Mouse (Mus musculus): Measurements from ENCODE around the gene Speer4d. TPM values are rescaled to one million over a fixed set of nuclear protein-coding genes. Genes with fewer than 3 reads are reported as not detected.
A peak's percentile ranks its signal among the peaks of the same experiment; 100 is the strongest.
"Not testable (repeated sequence)": the region's sequence is repeated elsewhere in the genome, so short reads cannot be mapped to it uniquely, and the experiment has no call there.

Speer4d gene
- total and polyA plus RNA-seq, 2 experiments, result not detected

DNA sequence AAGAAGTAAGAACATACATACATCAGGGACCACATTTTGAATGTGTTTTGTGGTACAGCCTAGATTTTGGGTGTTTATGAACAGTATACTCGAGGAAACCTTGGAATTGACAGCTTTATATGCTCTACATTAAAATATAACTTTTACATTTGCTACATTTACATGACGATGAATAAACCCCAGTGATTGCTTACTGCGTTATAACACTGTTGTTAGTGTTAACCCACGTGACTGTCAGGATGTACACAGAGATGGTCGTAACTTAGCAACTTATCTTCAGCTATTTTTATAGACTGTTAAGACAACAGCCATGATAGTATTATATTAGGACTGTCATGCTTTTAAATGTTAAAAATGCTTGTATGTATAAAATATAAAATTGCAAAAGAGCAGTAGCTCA is 17.4 kb upstream of the Speer4d start:
- 59% methylated on average over 5 of the region's 5 CpGs for WGBS
- H3K36me3 ChIP-seq (ENCODE audit: control insufficient read depth, insufficient read depth, low read length), result not testable (repeated sequence)

DNA sequence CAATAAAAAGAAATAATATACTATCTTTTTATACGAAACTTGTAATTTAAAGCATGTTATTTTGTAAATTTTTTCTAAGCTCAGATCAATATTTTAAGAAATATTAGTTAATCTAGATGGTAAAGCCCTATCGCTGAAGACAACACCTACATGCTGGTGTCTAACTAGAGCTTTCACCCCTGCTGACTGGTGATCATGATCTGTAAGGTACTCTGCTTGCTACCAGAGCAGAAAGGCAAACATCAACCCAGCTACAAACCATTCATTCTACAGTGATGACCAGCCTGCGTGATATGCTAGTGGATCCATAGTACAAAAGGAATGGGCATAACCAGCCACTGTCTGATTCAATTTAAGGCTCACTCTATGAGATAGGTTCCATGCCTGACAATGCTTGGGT is 16.9 kb upstream of the Speer4d start:
- WGBS, result 63% methylated on average over 3 of the region's 3 CpGs
- H3K36me3 ChIP-seq (ENCODE audit: control insufficient read depth, insufficient read depth, low read length); H3K79me2 ChIP-seq (ENCODE audit: control insufficient read depth, insufficient read depth, low read length); H3K4me1 ChIP-seq (ENCODE audit: control insufficient read depth, insufficient read depth, low read length); DNase-seq (ENCODE audit: extremely low read depth, low read depth, low spot score); H3K27ac ChIP-seq (replicated peaks; ENCODE audit: insufficient read depth, low read depth, low read length); H3K4me3 ChIP-seq (ENCODE audit: insufficient read depth, low read depth, low read length); H3K27me3 ChIP-seq (ENCODE audit: control insufficient read depth, insufficient read depth, low read length); H3K9ac ChIP-seq (ENCODE audit: low read depth, low read length): not testable (repeated sequence)

More for the DNA sequence above, 17.4 kb upstream of the Speer4d start:
- not testable (repeated sequence) for H3K27me3 ChIP-seq (ENCODE audit: control insufficient read depth, insufficient read depth, low read length); H3K9ac ChIP-seq (ENCODE audit: low read depth, low read length); H3K79me2 ChIP-seq (ENCODE audit: control insufficient read depth, insufficient read depth, low read length); DNase-seq (ENCODE audit: extremely low read depth, low read depth, low spot score); H3K27ac ChIP-seq (replicated peaks; ENCODE audit: insufficient read depth, low read depth, low read length); H3K4me3 ChIP-seq (ENCODE audit: insufficient read depth, low read depth, low read length); H3K4me1 ChIP-seq (ENCODE audit: control insufficient read depth, insufficient read depth, low read length)

DNA sequence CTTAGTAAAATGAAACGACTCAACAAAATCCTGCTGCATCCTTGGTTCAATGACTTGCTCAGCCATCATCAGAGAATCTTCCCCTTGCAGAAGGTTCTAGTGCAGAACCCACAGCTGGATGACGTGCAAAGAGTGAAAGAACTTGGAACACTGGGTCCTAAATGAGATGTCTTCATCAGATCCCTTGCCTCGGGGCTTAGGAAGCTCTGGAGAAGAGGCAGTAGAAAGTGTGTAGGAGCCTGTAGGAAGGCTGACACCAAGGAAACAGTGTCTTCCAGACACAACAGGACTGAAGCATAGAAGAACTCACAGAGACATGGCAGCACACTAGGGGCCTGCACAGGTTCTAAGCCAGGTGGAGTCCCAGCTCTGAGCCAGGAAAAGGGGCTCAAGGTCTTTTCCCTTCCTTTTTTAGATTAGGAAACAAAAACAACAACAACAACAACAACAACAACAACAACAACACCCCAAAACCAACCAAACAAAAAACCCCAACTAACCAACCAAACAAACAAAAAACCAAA is 16.4 kb upstream of the Speer4d start:
- H3K4me1 ChIP-seq (ENCODE audit: control insufficient read depth, insufficient read depth, low read length); H3K27me3 ChIP-seq (ENCODE audit: control insufficient read depth, insufficient read depth, low read length); H3K4me3 ChIP-seq (ENCODE audit: insufficient read depth, low read depth, low read length); DNase-seq (ENCODE audit: extremely low read depth, low read depth, low spot score); H3K79me2 ChIP-seq (ENCODE audit: control insufficient read depth, insufficient read depth, low read length); H3K27ac ChIP-seq (replicated peaks; ENCODE audit: insufficient read depth, low read depth, low read length); H3K36me3 ChIP-seq (ENCODE audit: control insufficient read depth, insufficient read depth, low read length); H3K9ac ChIP-seq (ENCODE audit: low read depth, low read length): not testable (repeated sequence)
- 57% methylated on average over 3 of the region's 3 CpGs for WGBS

DNA sequence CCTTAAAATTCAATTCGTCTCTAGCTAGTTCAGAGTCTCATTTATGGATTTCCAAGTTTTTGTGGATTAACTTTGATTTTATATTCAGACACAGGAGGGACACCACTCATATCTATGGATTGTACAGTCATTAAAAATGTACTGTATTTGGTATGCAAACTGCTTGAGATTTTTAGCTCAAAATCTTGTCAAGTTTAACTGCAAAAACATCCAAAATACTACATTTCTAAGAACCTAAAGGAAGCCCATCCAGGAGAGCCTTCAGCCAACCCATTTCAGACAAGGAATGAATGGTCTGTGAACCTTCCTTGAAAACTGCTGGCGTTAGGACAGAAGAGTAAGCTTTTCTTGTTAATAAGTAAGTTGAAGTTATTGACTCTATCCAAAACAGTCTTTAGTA is 15.9 kb upstream of the Speer4d start:
- not testable (repeated sequence) for H3K27me3 ChIP-seq (ENCODE audit: control insufficient read depth, insufficient read depth, low read length); H3K4me1 ChIP-seq (ENCODE audit: control insufficient read depth, insufficient read depth, low read length); H3K27ac ChIP-seq (replicated peaks; ENCODE audit: insufficient read depth, low read depth, low read length); H3K79me2 ChIP-seq (ENCODE audit: control insufficient read depth, insufficient read depth, low read length); H3K9ac ChIP-seq (ENCODE audit: low read depth, low read length); H3K4me3 ChIP-seq (ENCODE audit: insufficient read depth, low read depth, low read length); H3K36me3 ChIP-seq (ENCODE audit: control insufficient read depth, insufficient read depth, low read length); DNase-seq (ENCODE audit: extremely low read depth, low read depth, low spot score)
- 0 out of 2 replicates have a peak, but pooled peaks have one; percentile 13 for TF ChIP-seq POLR2A (IDR thresholded peaks at IDR 0.05; ENCODE audit: extremely low read depth, insufficient read depth, low read length)
- WGBS, result 51% methylated on average over 2 of the region's 2 CpGs

DNA sequence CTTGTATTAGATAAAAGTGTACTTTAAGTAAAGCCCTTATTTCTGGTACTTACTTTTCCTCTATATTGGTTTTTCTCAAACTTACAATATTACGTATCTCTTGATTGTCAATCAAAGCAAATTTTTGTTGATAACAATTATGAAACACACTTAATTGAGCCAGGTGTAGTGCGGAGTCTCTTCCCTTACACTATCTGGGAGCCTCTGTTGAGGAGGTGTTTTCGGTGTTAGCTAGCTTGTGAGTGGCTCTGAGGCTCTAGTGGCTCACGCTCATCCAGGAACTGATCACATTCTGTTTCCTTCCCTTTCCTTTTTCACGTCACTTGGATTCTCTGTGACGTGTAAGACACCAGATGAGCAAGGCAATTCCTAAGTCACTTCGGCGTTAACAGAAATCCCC is 15.3 kb upstream of the Speer4d start:
- H3K4me1 ChIP-seq (ENCODE audit: control insufficient read depth, insufficient read depth, low read length); H3K36me3 ChIP-seq (ENCODE audit: control insufficient read depth, insufficient read depth, low read length); H3K27ac ChIP-seq (replicated peaks; ENCODE audit: insufficient read depth, low read depth, low read length); H3K4me3 ChIP-seq (ENCODE audit: insufficient read depth, low read depth, low read length); H3K79me2 ChIP-seq (ENCODE audit: control insufficient read depth, insufficient read depth, low read length); DNase-seq (ENCODE audit: extremely low read depth, low read depth, low spot score); H3K27me3 ChIP-seq (ENCODE audit: control insufficient read depth, insufficient read depth, low read length); H3K9ac ChIP-seq (ENCODE audit: low read depth, low read length): not testable (repeated sequence)
- 72% methylated on average over 8 of the region's 8 CpGs for WGBS

DNA sequence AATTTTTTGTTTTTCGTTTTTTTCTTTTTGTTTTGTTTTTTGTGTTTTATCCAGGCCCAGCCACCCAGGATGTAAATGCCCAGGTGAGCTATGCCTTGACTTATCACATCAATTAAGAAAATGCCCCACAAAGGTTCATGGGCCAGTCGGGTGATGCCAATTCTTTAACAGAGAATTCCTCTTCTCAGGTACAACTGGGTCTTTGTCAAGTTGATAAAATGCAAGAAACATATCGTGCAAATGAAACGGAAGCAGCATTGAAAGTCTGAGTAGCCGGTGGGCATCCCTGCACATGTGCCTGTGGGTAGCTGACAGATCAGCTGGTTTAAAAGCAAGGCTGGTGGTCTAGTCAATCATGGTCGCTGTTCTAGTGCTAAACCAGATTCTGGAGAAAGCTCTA is 12.2 kb upstream of the Speer4d start:
- not testable (repeated sequence) for H3K4me3 ChIP-seq (ENCODE audit: insufficient read depth, low read depth, low read length); H3K36me3 ChIP-seq (ENCODE audit: control insufficient read depth, insufficient read depth, low read length); H3K27ac ChIP-seq (replicated peaks; ENCODE audit: insufficient read depth, low read depth, low read length); H3K27me3 ChIP-seq (ENCODE audit: control insufficient read depth, insufficient read depth, low read length); H3K9ac ChIP-seq (ENCODE audit: low read depth, low read length); H3K4me1 ChIP-seq (ENCODE audit: control insufficient read depth, insufficient read depth, low read length); DNase-seq (ENCODE audit: extremely low read depth, low read depth, low spot score); H3K79me2 ChIP-seq (ENCODE audit: control insufficient read depth, insufficient read depth, low read length)
- WGBS, result 61% methylated on average over 6 of the region's 6 CpGs

DNA sequence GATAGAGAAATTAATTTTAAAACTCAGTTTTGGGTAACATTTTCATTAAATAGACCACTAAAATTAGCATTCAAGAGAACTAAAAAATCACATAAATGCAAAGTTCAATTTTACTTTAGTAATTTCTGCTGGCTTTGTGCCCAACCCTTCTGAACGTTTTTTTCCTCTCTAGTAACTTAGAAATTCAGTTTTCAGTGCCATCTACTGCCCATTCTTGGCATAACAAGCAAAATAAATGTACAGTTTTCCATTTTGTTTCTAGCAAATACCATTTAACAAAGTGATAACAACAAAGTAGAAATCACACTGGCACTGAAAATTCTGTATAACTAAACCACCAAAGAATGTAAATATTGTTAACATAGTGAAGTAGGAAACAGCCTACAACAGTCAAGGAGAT is 8.2 kb upstream of the Speer4d start:
- peak; percentile 26; the same call in 1 of the 2 replicates for TF ChIP-seq CTCF (IDR thresholded peaks at IDR 0.05; ENCODE audit: low read depth, low read length)
- H3K9ac ChIP-seq (ENCODE audit: low read depth, low read length); H3K27ac ChIP-seq (replicated peaks; ENCODE audit: insufficient read depth, low read depth, low read length); H3K36me3 ChIP-seq (ENCODE audit: control insufficient read depth, insufficient read depth, low read length); H3K27me3 ChIP-seq (ENCODE audit: control insufficient read depth, insufficient read depth, low read length); H3K4me1 ChIP-seq (ENCODE audit: control insufficient read depth, insufficient read depth, low read length); H3K79me2 ChIP-seq (ENCODE audit: control insufficient read depth, insufficient read depth, low read length); H3K4me3 ChIP-seq (ENCODE audit: insufficient read depth, low read depth, low read length): not testable (repeated sequence)
- 1% methylated on average over 1 of the region's 1 CpGs for WGBS
- DNase-seq (ENCODE audit: extremely low read depth, low read depth, low spot score), result peak; percentile 12

DNA sequence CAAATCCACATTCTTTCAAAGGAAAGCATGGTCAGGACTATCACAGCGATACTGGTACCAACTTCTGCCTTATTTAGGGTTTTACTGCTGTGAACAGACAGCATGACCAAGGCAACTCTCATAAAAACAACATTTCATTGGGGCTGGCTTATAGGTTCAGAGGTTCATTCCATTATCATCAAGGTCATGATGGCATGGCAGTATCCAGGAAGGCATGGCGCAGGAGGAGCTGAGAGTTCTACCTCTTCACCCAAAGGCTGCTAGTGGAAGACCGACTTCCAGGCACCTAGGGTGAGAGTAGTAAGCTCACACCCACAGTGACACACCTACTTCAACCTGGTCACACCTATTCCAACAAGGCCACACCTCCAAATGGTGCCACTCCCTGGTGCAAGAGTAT is 2.7 kb upstream of the Speer4d start:
- H3K4me3 ChIP-seq (ENCODE audit: insufficient read depth, low read depth, low read length); H3K27ac ChIP-seq (replicated peaks; ENCODE audit: insufficient read depth, low read depth, low read length); DNase-seq (ENCODE audit: extremely low read depth, low read depth, low spot score); H3K36me3 ChIP-seq (ENCODE audit: control insufficient read depth, insufficient read depth, low read length); H3K79me2 ChIP-seq (ENCODE audit: control insufficient read depth, insufficient read depth, low read length); H3K4me1 ChIP-seq (ENCODE audit: control insufficient read depth, insufficient read depth, low read length); H3K9ac ChIP-seq (ENCODE audit: low read depth, low read length); H3K27me3 ChIP-seq (ENCODE audit: control insufficient read depth, insufficient read depth, low read length): not testable (repeated sequence)
- 70% methylated on average over 3 of the region's 3 CpGs for WGBS

All from liver, adult 2 months (tissue).